Mouse (Mus musculus): ENCODE data around the gene Cdh15. TPM values are rescaled to one million over a fixed set of nuclear protein-coding genes. Genes with fewer than 3 reads are reported as not detected.

The Cdh15 gene
- polyA plus RNA-seq, 1 experiment: not detected

- Histone ChIP-seq H3K9me3 (no peaks in the 10 kb centered on the region), H3K4me3 (replicated peaks) (peak overlapping the region; percentile 40), H3K4me1 (peaks cover 71% of the 10 kb centered on the region), H3K27me3 (replicated peaks) (peaks cover 27% of the 10 kb centered on the region), H3K36me3 (replicated peaks; ENCODE audit: low read length) (peaks cover 57% of the 10 kb centered on the region)
- TF ChIP-seq FLI1 (IDR thresholded peaks at IDR 0.05; ENCODE audit: low read length) (no peak), GATA1 (IDR thresholded peaks at IDR 0.05; ENCODE audit: borderline replicate concordance, low read length) (no peak)
Observed at GRCm38 (mm10) chr8:122816965-122817364, 30.8 kb upstream of the Cdh15 start.

- Histone ChIP-seq H3K4me3 (replicated peaks) (peak overlapping the region; percentile 70), H3K4me1 (peaks cover 71% of the 10 kb centered on the region), H3K36me3 (replicated peaks; ENCODE audit: low read length) (peaks cover 48% of the 10 kb centered on the region), H3K9me3 (no peaks in the 10 kb centered on the region), H3K27me3 (replicated peaks) (peaks cover 27% of the 10 kb centered on the region)
- no peak for TF ChIP-seq FLI1 (IDR thresholded peaks at IDR 0.05; ENCODE audit: low read length)
- no peak for TF ChIP-seq GATA1 (IDR thresholded peaks at IDR 0.05; ENCODE audit: borderline replicate concordance, low read length)
Observed at GRCm38 (mm10) chr8:122817724-122818496, 29.9 kb upstream of the Cdh15 start.

GRCm38 (mm10) chr8:122819776-122820175 lies 28.0 kb upstream of the Cdh15 start:
- H3K36me3 ChIP-seq (replicated peaks; ENCODE audit: low read length): peaks cover 29% of the 10 kb centered on the region
- TF ChIP-seq FLI1 (IDR thresholded peaks at IDR 0.05; ENCODE audit: low read length) (no peak), GATA1 (IDR thresholded peaks at IDR 0.05; ENCODE audit: borderline replicate concordance, low read length) (no peak)
- peaks cover 3% of the 10 kb centered on the region; the same call in 1 of the 2 replicates for H3K9me3 ChIP-seq
- no peak overlapping the region for H3K4me3 ChIP-seq (replicated peaks)
- peaks cover 75% of the 10 kb centered on the region for H3K4me1 ChIP-seq
- peaks cover 28% of the 10 kb centered on the region for H3K27me3 ChIP-seq (replicated peaks)

GRCm38 (mm10) chr8:122824571-122824970 lies 23.2 kb upstream of the Cdh15 start:
- H3K9me3 ChIP-seq: peaks cover 14% of the 10 kb centered on the region
- no peak overlapping the region for H3K4me3 ChIP-seq (replicated peaks)
- H3K4me1 ChIP-seq: peaks cover 60% of the 10 kb centered on the region
- H3K27me3 ChIP-seq (replicated peaks): peaks cover 71% of the 10 kb centered on the region
- peaks cover 9% of the 10 kb centered on the region for H3K36me3 ChIP-seq (replicated peaks; ENCODE audit: low read length)
- TF ChIP-seq FLI1 (IDR thresholded peaks at IDR 0.05; ENCODE audit: low read length): no peak
- no peak for TF ChIP-seq GATA1 (IDR thresholded peaks at IDR 0.05; ENCODE audit: borderline replicate concordance, low read length)

GRCm38 (mm10) chr8:122824986-122825385 lies 22.8 kb upstream of the Cdh15 start:
- Histone ChIP-seq H3K36me3 (replicated peaks; ENCODE audit: low read length) (peaks cover 9% of the 10 kb centered on the region), H3K27me3 (replicated peaks) (peaks cover 71% of the 10 kb centered on the region), H3K9me3 (peaks cover 14% of the 10 kb centered on the region), H3K4me1 (peaks cover 59% of the 10 kb centered on the region), H3K4me3 (replicated peaks) (no peak overlapping the region)
- TF ChIP-seq FLI1 (IDR thresholded peaks at IDR 0.05; ENCODE audit: low read length) (no peak), GATA1 (IDR thresholded peaks at IDR 0.05; ENCODE audit: borderline replicate concordance, low read length) (no peak)

- no peak overlapping the region for H3K4me3 ChIP-seq (replicated peaks)
- H3K9me3 ChIP-seq: peaks cover 14% of the 10 kb centered on the region
- peaks cover 9% of the 10 kb centered on the region for H3K36me3 ChIP-seq (replicated peaks; ENCODE audit: low read length)
- peaks cover 69% of the 10 kb centered on the region for H3K27me3 ChIP-seq (replicated peaks)
- H3K4me1 ChIP-seq: peaks cover 61% of the 10 kb centered on the region
- no peak for TF ChIP-seq GATA1 (IDR thresholded peaks at IDR 0.05; ENCODE audit: borderline replicate concordance, low read length)
- no peak for TF ChIP-seq FLI1 (IDR thresholded peaks at IDR 0.05; ENCODE audit: low read length)
Observed at GRCm38 (mm10) chr8:122825408-122825807, 22.4 kb upstream of the Cdh15 start.

- H3K27me3 ChIP-seq (replicated peaks): peaks cover 83% of the 10 kb centered on the region
Observed at GRCm38 (mm10) chr8:122829396-122829795, 18.4 kb upstream of the Cdh15 start.

GRCm38 (mm10) chr8:122830349-122831061 lies 17.3 kb upstream of the Cdh15 start:
- peaks cover 13% of the 10 kb centered on the region for H3K9me3 ChIP-seq
- no peak for TF ChIP-seq FLI1 (IDR thresholded peaks at IDR 0.05; ENCODE audit: low read length)
- no peak for TF ChIP-seq GATA1 (IDR thresholded peaks at IDR 0.05; ENCODE audit: borderline replicate concordance, low read length)
- H3K36me3 ChIP-seq (replicated peaks; ENCODE audit: low read length): peaks cover 9% of the 10 kb centered on the region
- H3K4me1 ChIP-seq: peaks cover 48% of the 10 kb centered on the region
- H3K4me3 ChIP-seq (replicated peaks): peak overlapping the region; percentile 82
- H3K27me3 ChIP-seq (replicated peaks): peaks cover 75% of the 10 kb centered on the region

More at GRCm38 (mm10) chr8:122829396-122829795, 18.4 kb upstream of the Cdh15 start:
- Histone ChIP-seq H3K4me1 (peaks cover 53% of the 10 kb centered on the region), H3K9me3 (peaks cover 12% of the 10 kb centered on the region), H3K4me3 (replicated peaks) (peak overlapping the region; percentile 33), H3K36me3 (replicated peaks; ENCODE audit: low read length) (peaks cover 9% of the 10 kb centered on the region)
- TF ChIP-seq GATA1 (IDR thresholded peaks at IDR 0.05; ENCODE audit: borderline replicate concordance, low read length) (no peak), FLI1 (IDR thresholded peaks at IDR 0.05; ENCODE audit: low read length) (no peak)

GRCm38 (mm10) chr8:122834416-122834815 lies 13.3 kb upstream of the Cdh15 start:
- H3K4me3 ChIP-seq (replicated peaks): no peak overlapping the region
- peaks cover 9% of the 10 kb centered on the region for H3K9me3 ChIP-seq
- TF ChIP-seq FLI1 (IDR thresholded peaks at IDR 0.05; ENCODE audit: low read length): no peak
- no peak for TF ChIP-seq GATA1 (IDR thresholded peaks at IDR 0.05; ENCODE audit: borderline replicate concordance, low read length)
- H3K27me3 ChIP-seq (replicated peaks): peaks cover 64% of the 10 kb centered on the region
- H3K4me1 ChIP-seq: peaks cover 24% of the 10 kb centered on the region
- no peaks in the 10 kb centered on the region for H3K36me3 ChIP-seq (replicated peaks; ENCODE audit: low read length)

GRCm38 (mm10) chr8:122834971-122835370 lies 12.8 kb upstream of the Cdh15 start:
- no peak for TF ChIP-seq GATA1 (IDR thresholded peaks at IDR 0.05; ENCODE audit: borderline replicate concordance, low read length)
- no peak for TF ChIP-seq FLI1 (IDR thresholded peaks at IDR 0.05; ENCODE audit: low read length)
- no peak overlapping the region for H3K4me3 ChIP-seq (replicated peaks)
- no peaks in the 10 kb centered on the region for H3K36me3 ChIP-seq (replicated peaks; ENCODE audit: low read length)
- H3K4me1 ChIP-seq: peaks cover 20% of the 10 kb centered on the region
- H3K9me3 ChIP-seq: peaks cover 9% of the 10 kb centered on the region
- H3K27me3 ChIP-seq (replicated peaks): peaks cover 65% of the 10 kb centered on the region

Data from megakaryocyte, embryonic 14.5 days (primary cell).